In genomic region chr17:7795168-7795567, GRCm38 (mm10) we compare ENCODE assay signal across 26 mouse cellular contexts. TPM values are rescaled to one million over a fixed set of nuclear protein-coding genes. Genes with fewer than 3 reads are reported as not detected.
DNase-seq lines count a peak whose midpoint lies in the region; ATAC-seq and TF ChIP-seq lines count a peak whose summit lies in the region.
"Had no signal": no experiment of that assay in that cellular context is flagged by ENCODE, and none has a peak within 500 bp of the region (broad histone marks: within the 10 kb centered on the region; RNA-seq: fewer than 3 reads in every experiment).

No protein-coding gene starts in this region.

- no peak for TF ChIP-seq CTCF in Patski (IDR thresholded peaks at IDR 0.05)

- H3K27ac ChIP-seq in midbrain, embryonic 10.5 days (replicated peaks): no peak overlapping the region
- H3K27ac ChIP-seq: heart, embryonic 15.5 days; hindbrain, embryonic 14.5 days; hindbrain, postnatal 0 days had no signal

- 89% methylated on average over 2 of the region's 2 CpGs for WGBS in midbrain, embryonic 10.5 days

- CTCF ChIA-PET in Patski (lab: Charles Lee): interaction anchor here (2.6 kb wide), 1 partner anchor 26 kb away, joined by 8 read pairs; no protein-coding TSS in a partner anchor

- H3K27me3 ChIP-seq in Patski: no peaks in the 10 kb centered on the region
- no peaks in the 10 kb centered on the region for H3K27me3 ChIP-seq in midbrain, embryonic 10.5 days (ENCODE audit: low read depth, poor library complexity, severe bottlenecking)
- H3K27me3 ChIP-seq: CH12.LX; heart, embryonic 12.5 days; heart, embryonic 15.5 days had no signal

- intact Hi-C loops in left cerebral cortex, postnatal 36 days (cut with DNase I): no loop called here

- peak; percentile 70 for ATAC-seq in Patski
- ATAC-seq: forebrain, embryonic 14.5 days; forebrain, postnatal 0 days; hindbrain, postnatal 0 days; inflammation-experienced regulatory T-cells, adult 6 months; intestine, embryonic 16.5 days had no signal

- POLR2A ChIA-PET in Patski (lab: Charles Lee): interaction anchor here (1.3 kb wide), 1 partner anchor 12 kb away, joined by 3 read pairs; no protein-coding TSS in a partner anchor

- in situ Hi-C loops in Patski (cut with MboI; ENCODE audit: low pct_unique_long_range_greater_than_20kb): no loop called here

- DNase-seq in 3134 (ENCODE audit: extremely low read depth, insufficient read length, low spot score) (peak; percentile 55), 3T3-L1 (ENCODE audit: low read depth, low spot score) (peak; percentile 75), Patski (ENCODE audit: low read depth, low spot score) (peak; percentile 96)
- DNase-seq in midbrain, embryonic 10.5 days (ENCODE audit: low spot score): no peak
- DNase-seq in yolk sac, embryonic 10.5 days (ENCODE audit: low spot score): no peak
- DNase-seq in left cerebral cortex, postnatal 36 days (ENCODE audit: low spot score in 2 of 2): no peak
- DNase-seq: adrenal gland, postnatal 10 days; adrenal gland, postnatal 36 days; B cell, adult 2 months; cerebellum, adult 18-20 months; cerebellum, adult 9-10 months; cerebellum, postnatal 14 days; forebrain, postnatal 0 days; gastrocnemius, postnatal 14 days; heart, adult 18-20 months; heart, postnatal 10 days; heart, postnatal 4 days had no signal

- no peaks in the 10 kb centered on the region for H3K4me1 ChIP-seq in midbrain, embryonic 10.5 days
- H3K4me1 ChIP-seq: heart, embryonic 12.5 days; heart, embryonic 15.5 days had no signal

- no peaks in the 10 kb centered on the region for H3K36me3 ChIP-seq in midbrain, embryonic 10.5 days
- H3K36me3 ChIP-seq: G1E; heart, embryonic 12.5 days; heart, embryonic 15.5 days had no signal

- H3K4me3 ChIP-seq in midbrain, embryonic 10.5 days: no peak overlapping the region
- H3K4me3 ChIP-seq: heart, embryonic 12.5 days; heart, embryonic 15.5 days had no signal

- no peaks in the 10 kb centered on the region for H3K9me3 ChIP-seq in midbrain, embryonic 10.5 days (replicated peaks)
- H3K9me3 ChIP-seq: heart, embryonic 12.5 days; heart, embryonic 15.5 days had no signal

RNA-seq across cellular contexts. Expression of gene Fndc1, which starts 31.9 kb away (rescaled TPM):
- 19.7 TPM for polyA plus RNA-seq in Patski (2021)
- 0.38 and 0.48 TPM in 2 replicates for polyA plus RNA-seq in midbrain, embryonic 10.5 days (2016; fragmentation: Nextera tagmentation; extraction: Ambion mirVana)
- 1 to 10 TPM; 4.4 to 7.3 TPM for total RNA-seq in left cerebral cortex, postnatal 36 days (2021)
- polyA plus RNA-seq: G1E; inflammation-experienced regulatory T-cells, adult 6 months had no signal

Comparison
In these comparisons a context has a peak if more than half of its experiments do, and no peak if none do; other contexts are left out.
1. DNase-seq: peak in 3134 (single experiment), 3T3-L1 (single experiment) and Patski (single experiment); none in midbrain, embryonic 10.5 days (single experiment), yolk sac, embryonic 10.5 days (single experiment) and left cerebral cortex, postnatal 36 days (0 of 2).
2. RNA of gene Fndc1, which starts 31.9 kb away (polyA plus RNA-seq): 19.7 TPM in Patski (single experiment); 0.38 to 0.48 TPM in midbrain, embryonic 10.5 days; every median in the first group is over 10 times any median in the second.